Mouse (Mus musculus): ENCODE results near the gene Pck1.

Gene Pck1

DNA sequence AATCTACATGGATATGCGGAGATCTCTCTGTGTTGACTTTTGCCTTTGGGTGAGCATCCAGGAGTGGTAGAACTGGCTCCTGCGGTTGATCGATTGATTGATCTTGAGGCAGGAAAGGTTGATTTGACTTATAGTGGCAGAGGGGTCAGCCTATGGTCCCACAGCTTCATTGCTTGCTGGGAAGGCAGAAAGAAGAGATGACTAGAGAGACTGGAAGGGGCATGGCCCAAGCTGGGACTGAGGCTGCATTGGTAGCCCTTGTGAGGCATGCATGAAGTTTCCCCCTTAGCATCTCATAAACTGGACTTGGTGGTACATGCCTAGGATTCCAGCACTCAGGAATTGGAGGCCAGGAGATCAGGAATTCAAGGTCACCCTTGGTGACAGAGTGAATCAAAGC lies 54.2 kb downstream of the Pck1 start:
- peak in 1 of 2 experiments; percentile 11 for DNase-seq

All from lung, postnatal 4 days (tissue).